Mouse (Mus musculus): ENCODE results near the gene Gjb4.
A peak's percentile ranks its signal among the peaks of the same experiment; 100 is the strongest.

Gene Gjb4

DNA sequence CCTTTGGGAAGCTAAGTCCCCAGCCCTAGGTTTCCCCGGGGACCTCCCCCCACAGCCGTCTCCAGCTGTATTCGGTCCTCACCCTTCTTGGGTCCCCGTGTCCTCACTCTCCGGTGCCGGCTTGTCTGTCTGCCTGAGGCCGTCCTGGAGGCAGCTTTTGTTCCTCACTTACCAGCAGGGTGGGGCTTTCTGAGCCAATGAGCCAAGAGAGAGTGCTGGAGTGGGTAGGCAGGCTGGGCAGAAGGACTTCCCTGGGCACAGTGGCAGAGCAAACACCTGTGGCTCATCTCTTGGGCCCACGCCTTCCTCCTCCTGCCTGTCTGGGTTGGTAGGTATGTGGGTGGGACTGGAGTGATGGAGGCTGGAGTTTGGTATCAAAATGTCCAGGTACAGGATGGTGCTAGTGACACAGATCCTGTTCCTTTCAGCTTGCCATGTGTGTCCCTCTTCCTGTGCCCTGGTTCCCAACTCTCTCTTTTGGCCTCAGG is at the start of gene Gjb4:
TSS of gene Gjb4 (minus strand) at position 131 of the 488 bp plus-strand sequence.
- no peak for DNase-seq

DNA sequence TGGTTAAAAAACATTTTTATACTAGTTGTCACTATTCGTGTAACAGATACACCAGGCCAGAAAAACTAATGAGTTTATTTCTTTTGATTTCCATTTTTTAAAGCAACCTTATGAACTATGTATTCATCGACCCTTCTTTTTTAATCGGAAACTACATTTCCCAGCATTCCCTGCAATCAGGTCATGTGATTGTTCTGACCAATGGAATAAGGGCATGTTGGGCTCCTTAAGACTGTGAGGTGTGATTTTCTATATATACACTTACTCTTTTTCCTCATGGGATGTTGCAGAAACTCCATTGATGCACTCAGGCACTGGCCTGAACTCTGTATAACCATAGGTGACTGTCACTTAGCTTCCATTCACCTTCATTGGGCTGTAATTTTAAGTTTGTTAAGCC is 48.7 kb upstream of the Gjb4 start:
- DNase-seq: peak; percentile 34

DNA sequence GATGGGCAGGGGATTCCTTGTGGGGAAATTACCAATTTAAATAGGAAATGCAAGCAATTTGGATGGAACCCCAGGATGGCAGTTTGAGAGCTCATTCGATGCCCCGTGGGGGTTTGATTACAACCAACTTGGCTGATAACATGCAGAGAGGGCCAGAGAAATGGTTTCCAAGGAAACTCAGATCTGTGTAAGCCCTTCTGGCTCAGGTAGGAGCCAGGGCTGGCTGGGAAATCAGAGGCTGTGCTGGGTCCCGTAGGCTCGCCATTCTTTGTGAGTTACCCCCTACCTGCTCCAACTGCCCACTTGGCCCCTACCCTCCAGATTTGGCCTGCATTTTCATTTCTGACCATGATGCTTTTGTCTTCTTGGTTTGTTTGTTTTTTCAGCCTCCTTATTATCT is 48.3 kb upstream of the Gjb4 start:
- no peak for DNase-seq

DNA sequence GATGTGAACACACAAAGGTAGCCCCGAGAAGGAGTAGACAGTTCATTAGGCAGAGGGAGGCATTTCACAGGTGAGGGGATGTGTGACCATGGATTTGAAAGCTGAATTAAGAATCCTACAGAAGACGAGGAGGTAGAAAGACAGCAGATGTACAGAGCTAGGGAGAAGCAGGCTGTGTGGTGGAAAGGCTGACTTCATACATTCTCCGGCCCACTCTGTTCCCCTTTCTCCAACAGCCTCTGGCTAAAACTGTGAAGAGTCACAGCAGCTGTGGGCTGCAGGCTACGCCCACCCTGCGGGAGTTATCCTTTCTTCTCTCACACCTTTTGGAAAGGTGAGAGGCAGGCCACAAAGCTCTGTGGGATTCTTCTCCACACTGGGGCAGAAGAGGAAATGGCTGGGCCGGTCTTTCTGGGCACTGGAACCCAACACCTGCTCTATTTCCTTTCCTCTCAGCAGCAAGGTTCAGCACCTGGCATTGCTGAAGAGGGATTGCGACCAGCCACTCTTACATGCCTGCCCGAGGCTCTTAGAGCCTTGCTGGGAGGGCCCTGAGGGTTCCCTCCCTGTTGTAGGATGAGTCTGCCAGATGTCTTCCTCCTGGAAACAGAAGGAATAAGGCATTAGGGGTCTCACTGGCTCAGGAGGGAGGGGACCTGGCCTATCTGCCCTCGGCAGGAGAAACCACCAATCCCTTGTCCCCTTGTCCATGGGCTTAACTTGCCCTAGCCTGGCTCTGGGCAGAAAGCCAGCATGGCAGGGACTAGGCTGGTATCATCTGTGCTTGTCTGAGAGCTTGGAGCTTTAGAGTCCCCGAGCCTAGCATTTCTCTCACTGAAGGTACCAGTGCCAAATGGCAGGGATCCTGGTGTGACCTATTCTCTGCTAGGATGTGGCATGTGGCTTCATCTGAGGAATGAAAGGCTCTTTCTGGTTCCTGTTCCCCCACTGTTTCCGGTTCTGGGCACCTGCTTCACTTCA is 46.6 kb upstream of the Gjb4 start:
- peak; percentile 41 for DNase-seq

DNA sequence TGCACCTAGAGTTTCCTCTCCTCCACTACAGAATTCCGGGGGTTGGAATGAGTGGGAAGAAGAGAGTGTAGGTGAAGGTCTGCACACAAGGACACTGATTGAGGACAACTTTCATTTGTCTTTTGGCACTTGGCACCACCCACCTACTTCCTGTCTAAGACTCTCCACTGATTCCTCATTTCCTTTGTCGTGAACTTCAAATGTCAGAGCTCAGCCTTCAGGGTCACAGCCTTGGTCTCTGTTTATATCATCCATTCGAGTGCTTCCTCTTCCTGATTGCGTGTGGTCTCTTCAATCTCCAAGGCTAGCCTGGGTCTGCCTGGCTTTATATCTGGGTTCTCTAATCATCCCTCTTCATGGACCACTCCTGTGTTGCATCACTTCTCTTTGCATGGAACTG is 41.7 kb upstream of the Gjb4 start:
- no peak for DNase-seq

DNA sequence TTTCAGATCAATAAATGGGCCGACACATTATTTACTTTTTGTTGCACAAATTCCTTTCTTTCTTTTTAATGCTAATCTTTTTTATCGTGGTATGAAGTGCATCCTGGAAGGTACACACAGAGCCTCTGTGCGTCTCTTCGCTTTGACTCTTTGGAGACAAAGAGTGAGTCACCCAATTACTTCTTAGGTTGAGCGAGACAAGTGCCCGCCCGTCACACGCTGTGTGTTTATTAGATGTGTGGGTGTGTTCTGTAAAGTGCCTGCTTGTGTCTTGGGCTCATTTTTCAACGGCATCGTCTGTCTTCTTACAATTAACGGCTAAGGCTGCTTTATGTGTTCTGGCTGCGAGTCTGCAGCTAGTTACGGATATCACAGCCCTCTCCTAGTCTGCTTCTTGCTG is 35.8 kb upstream of the Gjb4 start:
- no peak for DNase-seq

DNA sequence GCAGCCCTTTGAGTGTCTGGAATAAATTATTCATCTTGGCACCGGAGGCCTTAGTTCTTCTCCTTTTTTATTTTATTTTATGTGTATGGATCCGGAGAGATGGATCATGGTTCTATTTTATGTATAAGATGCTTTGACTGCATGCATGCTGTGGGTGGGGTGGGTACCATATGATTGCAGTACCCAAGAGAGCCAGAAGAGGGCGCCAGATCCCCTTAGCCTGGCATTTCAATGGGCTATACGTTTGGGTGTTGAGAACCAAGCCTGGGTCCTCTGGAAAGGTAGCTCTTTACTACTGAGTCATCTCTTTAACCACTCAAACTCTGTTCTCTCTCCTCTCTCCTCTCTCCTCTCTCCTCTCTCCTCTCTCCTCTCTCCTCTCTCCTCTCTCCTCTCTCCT is 23.5 kb upstream of the Gjb4 start:
- DNase-seq: no peak

DNA sequence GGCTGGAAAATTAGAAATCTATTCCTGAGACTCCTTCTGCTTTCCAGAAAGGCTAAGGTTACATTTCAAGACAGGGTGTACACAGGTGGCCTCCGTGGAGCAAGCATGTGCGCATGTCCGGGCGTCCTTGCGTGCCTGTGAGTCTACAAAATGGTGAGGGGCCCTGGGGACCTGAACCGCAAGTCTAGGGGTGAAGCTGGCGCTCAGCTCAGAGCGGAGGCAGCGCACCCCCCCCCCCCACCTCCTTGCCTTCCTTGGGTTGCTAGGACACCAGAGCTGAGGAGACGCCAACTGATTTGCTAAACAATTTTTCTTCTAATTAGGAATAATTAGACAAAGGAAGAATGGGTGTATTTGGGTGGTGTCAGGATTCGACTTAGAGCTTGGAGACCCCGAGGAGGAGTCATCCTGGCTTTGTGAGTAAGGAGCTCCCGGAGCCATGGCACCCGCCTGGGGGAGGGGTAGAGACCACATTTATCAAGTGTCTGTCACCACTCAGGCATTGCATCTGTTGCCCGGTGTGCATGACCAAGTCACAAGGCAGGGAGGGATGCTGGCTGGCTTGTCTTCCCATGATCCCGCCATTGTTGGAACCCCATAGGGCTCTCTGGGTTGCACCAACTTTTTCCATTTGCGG is 21.8 kb upstream of the Gjb4 start:
- peak; percentile 62 for DNase-seq

DNA sequence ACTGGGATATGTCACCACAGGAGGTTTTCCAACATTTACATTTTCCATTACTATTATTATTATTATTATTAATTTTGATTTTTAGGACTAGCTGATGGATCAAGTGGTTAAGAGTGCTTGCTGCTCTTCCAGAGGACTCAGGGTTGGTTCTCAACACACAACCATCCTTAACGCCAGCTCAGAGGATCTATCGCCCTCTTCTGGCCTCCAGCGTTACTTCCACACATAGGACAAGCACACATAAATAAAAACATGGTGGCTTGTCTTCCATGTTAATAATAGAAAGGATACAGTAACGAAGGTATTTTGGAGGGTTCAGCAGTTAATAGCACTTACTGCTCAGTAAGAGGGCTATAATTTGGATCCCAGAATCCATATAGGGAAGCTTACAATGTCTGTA is 20.8 kb upstream of the Gjb4 start:
- no peak for DNase-seq

DNA sequence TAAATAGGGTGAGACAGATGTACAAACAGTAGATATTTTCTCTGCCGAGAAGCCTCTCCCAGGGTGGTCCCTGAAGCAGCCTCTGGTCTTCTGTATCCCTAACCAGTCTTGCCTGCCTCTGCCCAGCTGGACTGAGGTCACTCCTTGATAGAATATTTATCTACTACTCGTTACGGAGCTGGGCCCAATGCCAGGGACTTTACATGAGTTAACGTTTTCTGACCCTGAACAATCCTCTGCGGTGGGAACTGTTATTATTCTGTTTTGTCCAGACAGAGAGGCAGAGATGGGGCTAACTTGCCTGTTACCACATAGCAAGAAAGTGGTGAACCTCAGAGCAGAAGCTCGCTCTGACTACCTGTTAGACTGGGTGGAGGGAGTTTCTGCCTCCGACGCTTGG is 19.6 kb upstream of the Gjb4 start:
- DNase-seq: no peak

DNA sequence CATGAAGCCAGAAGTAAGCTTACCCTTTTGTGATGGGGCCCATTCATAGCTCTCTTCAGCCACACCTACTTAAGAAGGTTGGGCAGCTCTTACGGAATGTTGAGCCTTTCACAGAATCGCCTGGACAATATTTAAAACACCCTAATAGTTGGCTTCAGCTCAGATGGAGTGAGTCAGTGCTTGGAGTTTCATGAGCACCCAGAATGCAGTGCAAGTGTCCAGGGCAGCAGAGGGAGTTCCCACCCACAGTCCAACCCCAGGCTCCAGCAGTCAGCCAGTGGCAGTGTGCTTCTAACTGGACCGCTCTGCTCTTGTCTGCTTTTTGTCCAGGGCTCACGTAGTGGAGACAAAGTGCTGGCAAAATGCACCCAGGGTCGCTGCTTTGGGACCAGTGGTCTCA is 17.7 kb upstream of the Gjb4 start:
- no peak for DNase-seq

DNA sequence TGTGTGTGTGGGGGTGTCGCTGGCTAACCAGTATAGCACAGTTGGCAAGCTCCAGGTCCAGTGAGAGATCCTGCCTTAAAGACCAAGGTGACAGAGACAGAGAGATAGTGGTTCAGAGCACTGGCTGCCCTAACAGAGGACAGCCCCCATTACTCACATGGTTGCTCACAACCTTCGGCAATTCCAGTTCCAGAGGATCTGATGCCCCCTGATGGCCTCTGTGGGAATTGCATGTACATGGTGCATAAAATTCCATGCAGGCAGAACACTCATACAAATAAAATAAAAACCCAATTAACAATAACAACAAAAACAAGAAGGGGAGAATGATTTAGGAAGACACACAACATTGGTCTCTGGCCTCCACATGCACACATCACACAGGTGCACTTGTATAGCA is 16.6 kb upstream of the Gjb4 start:
- DNase-seq: peak; percentile 54

DNA sequence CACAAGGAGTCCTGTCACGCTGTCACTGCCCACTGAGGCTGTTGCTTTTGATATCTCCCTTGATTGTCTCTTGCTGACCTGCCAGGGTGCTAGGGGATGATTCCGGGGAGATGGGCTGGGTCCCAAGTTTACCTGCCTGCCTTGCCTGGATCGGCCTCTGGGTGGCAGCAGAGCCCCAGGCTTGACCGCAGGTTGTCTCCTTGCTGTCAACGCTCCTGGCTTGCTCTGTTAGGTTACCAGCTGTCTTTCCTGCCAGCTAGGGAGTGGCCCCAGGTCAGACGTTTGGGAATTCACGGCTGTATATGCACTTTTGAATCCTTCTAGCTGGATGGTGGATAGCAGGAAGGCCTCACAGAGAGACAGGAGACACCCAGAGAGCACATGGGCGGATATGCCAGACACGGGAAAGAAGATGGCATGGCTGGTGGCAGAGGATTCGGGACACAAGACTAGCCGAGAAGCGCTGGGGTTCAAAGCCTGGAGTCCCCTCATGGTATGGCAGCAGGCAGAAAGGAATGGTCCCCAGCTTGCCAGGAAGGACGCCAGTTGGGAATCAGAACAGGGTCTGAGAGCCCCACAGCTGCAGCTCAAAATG is 14.6 kb upstream of the Gjb4 start:
- DNase-seq: peak; percentile 72

DNA sequence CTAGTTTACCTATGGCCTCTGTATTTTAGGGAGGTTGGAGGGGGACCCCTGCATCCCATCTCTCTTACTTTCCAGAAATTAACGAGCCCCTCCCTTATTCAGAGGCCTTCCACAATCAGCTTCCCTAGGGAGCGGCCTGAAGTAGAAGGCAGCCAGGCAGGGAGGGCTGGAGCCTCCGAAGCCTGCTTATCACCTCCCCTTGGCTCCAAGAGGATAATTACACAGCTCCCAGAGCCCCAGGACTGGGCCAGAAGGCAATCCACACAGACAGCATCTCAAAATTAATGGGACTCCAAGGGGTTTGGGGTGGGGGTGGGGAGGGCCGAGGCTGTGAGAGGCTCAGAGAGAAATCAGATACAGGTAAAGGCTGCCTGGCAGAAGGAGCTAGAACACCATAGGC is 12.0 kb upstream of the Gjb4 start:
- no peak for DNase-seq

DNA sequence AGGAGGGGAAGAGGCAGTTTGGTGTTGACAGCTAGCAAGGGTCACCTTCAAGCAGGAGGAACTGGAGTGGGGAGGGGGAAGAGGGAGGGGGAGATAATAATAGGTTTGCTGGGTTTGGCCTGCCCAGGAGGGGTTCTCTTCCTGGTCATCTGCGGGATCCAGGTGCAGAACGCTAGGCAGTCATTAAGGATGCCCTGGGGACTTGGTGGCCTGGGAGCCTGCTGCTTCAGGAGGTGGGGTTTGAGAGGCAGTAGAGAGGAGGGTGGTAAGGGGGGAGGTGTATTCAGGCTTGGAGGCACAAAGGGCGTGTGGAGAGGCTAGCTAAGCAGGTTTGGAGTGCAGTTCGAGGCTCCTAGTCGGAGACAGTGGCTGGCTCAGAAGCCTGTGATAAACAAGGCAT is 11.6 kb upstream of the Gjb4 start:
- DNase-seq: no peak

DNA sequence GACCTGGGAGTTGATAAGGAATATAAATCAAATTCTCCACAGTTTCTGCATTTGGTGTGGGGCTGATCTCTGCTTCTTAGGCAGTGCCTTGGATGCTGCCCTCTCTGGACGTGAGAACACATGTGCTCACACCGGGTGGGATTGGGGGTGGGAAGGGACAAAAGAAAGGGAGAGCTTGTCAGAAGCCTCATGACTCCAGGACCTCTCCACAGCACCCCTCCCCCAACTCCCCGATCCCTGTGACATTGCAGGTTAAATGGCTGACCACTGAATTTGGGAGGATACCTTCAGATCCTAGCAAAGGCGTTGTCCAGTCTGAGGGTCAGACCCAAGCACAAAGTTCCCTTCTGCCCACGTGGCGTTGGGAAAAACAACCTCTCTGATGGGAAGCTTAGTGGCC is 10.6 kb upstream of the Gjb4 start:
- DNase-seq: no peak

DNA sequence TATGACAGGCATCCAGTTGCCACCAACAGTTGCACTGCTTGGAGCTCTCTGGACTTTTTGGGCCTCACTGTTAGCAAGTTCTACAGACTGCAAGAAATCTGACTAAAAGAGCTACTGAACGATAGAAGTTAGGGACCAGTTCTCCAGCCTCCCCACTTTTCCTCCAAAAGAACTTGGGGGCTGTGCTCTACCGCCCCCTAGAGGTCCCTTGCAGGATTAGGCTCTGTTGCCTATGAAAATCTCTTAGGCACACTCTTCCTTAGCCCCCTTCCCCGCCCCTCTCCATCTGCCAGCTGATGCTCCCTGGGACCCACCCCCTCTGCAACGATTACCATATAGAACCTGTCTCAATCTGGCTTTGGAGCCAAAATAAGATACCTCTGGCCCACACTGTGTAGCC is 9.4 kb upstream of the Gjb4 start:
- DNase-seq: peak; percentile 37

DNA sequence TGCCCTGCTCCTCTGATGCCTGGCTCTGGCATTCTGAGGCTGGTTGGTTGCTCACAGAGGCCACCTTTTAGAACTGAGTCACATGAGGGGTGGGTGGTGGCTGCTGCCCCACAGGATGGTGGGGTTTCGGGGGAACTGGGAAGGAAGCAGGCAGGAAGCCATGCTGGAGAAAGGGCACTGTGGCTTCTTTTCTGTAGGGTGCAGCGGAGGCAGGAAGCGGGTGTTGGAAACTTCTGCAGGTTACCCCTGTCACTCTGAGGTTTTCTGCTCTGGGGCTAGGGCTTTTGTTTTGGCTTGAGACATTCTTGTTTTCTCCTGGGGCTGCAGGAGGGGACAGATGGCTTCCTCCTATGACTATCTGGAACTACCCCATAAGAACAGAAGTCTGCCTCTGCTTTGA is 8.6 kb upstream of the Gjb4 start:
- no peak for DNase-seq

DNA sequence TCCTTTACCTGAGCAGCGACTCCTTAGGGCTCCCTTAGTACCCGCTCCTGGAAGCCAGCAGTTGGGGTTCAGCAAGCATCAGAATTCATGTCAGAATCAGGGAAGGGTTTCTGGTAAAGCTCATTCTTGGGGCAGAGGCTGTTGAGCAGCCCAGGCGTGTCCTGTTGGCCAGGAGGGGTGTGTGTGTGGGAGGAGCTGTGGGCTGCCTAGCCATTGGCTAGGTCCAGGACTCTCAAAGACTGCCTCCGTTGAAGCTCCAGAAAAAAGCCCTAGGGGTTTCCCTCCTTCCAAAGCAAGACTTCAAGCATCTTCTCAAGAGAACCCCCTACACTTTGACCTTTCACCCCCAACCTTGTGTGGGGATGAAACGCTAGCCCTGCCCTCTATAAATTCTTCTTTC is 4.1 kb upstream of the Gjb4 start, which contains the start of gene Gjb5:
TSS of gene Gjb5 (minus strand) at position 164 of the 400 bp plus-strand sequence.
- DNase-seq: no peak

DNA sequence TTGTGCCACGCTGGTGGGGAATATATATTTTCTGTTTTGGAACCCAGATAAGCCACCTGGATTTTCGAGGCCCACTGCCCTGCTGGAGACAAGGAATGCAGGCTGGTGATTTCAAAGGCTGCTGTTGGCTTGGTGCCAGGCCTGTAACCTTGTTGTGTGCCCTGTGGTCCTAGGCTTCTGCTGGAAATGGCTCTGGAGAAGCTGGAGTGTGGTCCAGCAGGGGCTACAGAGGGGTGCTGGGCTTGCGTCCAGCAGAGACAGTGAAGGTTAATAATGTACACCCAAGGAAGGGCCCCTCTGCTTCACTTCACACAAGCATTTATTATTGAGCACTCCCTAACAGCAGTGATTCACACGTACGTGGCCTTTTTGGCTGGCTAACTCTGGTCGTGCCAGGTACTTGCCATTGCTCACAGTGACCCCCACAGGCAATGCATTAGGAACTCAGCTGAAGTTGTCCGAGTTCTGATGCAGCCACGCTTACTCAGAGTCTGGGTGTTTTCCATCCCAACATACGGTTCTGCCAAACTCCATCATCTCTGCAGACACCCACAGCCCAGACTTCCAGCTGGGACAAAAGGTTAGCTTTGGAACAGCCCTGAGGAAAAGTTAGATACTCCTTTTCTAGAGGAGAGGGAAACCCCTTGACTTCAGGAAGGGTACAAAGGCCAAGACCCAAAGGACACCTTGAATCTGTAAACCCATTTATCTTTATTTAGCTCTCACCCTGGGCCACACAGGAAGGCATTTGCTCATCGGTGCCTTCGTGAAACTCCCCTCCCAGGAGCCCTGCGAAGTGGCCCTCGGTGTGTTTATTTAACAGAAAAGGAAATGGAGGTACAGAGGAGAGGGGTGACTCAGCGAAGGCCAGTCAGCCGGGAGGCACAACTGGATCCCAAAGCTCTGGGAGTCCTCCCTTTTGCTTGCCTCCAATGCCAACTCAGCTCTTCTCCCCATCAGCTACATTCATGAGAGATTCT is 915 bp upstream of the Gjb4 start:
- DNase-seq: peak; percentile 40

DNA sequence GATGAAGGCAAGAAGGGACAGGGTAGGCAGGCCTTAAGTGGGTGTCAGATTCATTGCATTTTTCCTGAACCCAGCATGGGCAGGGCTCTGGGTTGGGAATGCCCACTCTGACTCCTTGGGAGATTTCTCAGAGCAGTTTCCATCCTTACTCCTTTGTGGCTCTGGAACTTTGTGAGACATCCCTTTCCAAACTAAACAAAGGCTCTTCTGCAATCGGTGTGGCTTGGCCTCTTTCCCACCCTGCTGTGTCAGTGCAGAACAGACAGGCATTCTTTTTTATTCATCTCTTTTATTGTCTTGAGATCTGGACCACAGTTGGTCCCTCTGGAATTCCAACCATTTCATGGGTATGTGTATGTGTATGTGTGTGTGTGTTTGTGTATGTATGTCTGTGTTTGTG is 1.3 kb downstream of the Gjb4 start:
- no peak for DNase-seq

DNA sequence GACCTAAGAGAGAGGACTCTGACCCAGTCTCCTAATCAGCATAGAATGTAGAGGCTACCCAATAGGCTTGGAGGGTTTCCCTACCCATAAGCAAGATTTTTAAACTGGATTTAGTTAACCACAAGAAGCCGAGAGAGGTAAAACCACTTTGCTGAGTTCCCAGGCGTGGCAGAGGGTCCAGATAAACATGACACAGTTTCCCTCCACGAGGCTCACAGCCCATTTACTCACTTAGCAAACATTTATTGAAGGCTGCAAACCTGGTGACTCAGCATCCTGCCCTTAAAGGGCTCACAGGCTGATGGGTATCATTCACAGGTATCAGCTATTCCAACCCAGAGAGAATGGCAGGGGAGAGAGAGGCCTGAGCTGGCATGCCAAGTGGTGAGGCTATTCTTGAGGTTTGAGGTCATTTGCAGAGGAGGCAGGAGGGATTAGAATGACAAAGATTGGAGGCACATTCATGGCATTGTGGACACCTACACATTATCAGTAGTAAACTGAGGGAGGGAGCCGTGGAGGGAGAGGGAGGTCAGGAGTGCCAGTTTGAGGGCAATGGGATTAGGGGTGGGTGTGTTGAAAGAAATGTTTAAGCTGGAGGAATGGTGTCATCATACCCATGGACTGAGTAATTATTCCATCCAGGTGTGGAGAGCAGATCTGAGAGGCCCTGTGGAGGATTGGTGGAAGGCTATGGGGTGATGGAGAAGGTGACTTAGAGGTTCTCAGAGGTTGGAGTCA is 4.2 kb downstream of the Gjb4 start:
- no peak for DNase-seq

Measured in retina, postnatal 1 day (tissue).